Mouse (Mus musculus) G1E-ER4 (cell line): ENCODE data around the gene Spock1. TPM values are rescaled to one million over a fixed set of nuclear protein-coding genes. Genes with fewer than 3 reads are reported as not detected.

Experiments used
- GATA1 ChIP-seq: IDR thresholded peaks from one replicate; pipeline ENCODE4 v1.8.0; 2012; ENCODE audit warnings: low read length, inconsistent platforms
- polyA plus RNA-seq: library from polyadenylated mRNA; stranded (reverse); fragments of >175 nt; gene quantifications from 2 replicates; pipeline ENCODE4 v1.2.3, GENCODE M21; 2012

Gene Spock1
- polyA plus RNA-seq, 1 experiment: not detected

DNA sequence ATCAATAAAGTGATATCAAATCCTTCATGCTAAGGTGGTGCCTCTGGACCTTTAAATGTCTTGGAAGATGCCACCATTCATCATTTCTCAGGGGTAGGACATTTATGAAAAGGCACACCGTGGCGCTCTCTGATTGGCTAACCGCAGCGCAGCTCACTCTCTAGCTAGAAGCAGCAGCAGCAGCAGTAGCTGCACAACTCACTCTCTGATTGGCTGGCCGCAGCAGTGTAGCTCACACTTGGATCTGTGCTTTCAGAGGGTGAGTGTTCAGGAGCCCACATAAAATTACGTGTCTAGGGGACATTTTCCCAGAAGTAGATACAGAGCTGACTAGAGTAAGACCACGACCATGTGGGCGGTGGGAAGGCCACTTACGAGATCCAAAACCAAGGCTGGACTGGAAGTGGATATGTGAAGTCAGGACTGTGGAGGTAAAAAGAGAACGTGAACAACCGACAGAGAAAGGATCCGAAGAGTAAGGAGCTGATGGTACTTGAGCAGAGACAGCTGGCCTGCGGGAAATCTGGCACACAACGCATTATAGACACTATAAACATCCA, 535.9 kb downstream of the Spock1 start:
- no peak for TF ChIP-seq GATA1

Other genes with a start within 250 kb of the Spock1 start
- not detected in 2 replicates for gene Klhl3, start 205.3 kb upstream of the Spock1 start, polyA plus RNA-seq
- 841 and 1,032 TPM in 2 replicates for gene Hnrnpa0, start 220.2 kb upstream of the Spock1 start, polyA plus RNA-seq
- 9.6 and 15.3 TPM in 2 replicates for gene Idnk, start 249.3 kb upstream of the Spock1 start, polyA plus RNA-seq